Mouse (Mus musculus) limb, embryonic 11.5 days (tissue): ENCODE results near the gene Hoxb9. TPM values are rescaled to one million over a fixed set of nuclear protein-coding genes. Genes with fewer than 3 reads are reported as not detected.

Experiments
- ATAC-seq: fragments of 200-750 bp; cut with Nextera tagmentation; 2 replicates; pipeline ENCODE4 v1.8.0; 2017; ENCODE audit warnings: low read depth; ENCODE audit not compliant: insufficient number of reproducible peaks, low FRiP score, low TSS enrichment
- DNase-seq: peaks from one replicate; pipeline ENCODE4 v3.0.0-alpha.2; 2015; ENCODE audit warnings: low spot score
- H3K27ac ChIP-seq: fragments of 300-500 bp; sonication (generic); replicated peaks from 2 replicates; pipeline ENCODE4 v1.5.1; 2014; ENCODE audit warnings: low read depth, mild to moderate bottlenecking, low read length
- H3K27me3 ChIP-seq: fragments of 300-500 bp; sonication (generic); 2 replicates; pipeline ENCODE4 v1.6.1; 2014; ENCODE audit warnings: mild to moderate bottlenecking, low read length, mixed read lengths; ENCODE audit not compliant: control insufficient read depth, insufficient read depth
- H3K36me3 ChIP-seq: fragments of 300-500 bp; sonication (generic); 2 replicates; pipeline ENCODE4 v1.6.1; 2014; ENCODE audit warnings: mild to moderate bottlenecking, low read length, moderate library complexity, mixed read lengths; ENCODE audit not compliant: control insufficient read depth, insufficient read depth
- H3K4me1 ChIP-seq: fragments of 300-500 bp; sonication (generic); 2 replicates; pipeline ENCODE4 v1.6.1; 2014; ENCODE audit warnings: low read length, mixed read lengths; ENCODE audit not compliant: control insufficient read depth, insufficient read depth
- H3K4me2 ChIP-seq: fragments of 300-500 bp; sonication (generic); 2 replicates; pipeline ENCODE4 v1.6.1; 2014; ENCODE audit warnings: low read depth, mild to moderate bottlenecking, moderate library complexity; ENCODE audit not compliant: severe bottlenecking
- H3K4me3 ChIP-seq: fragments of 300-500 bp; sonication (generic); 2 replicates; pipeline ENCODE4 v1.5.1; 2014; ENCODE audit warnings: low read depth, low read length
- H3K9ac ChIP-seq: fragments of 300-500 bp; sonication (generic); 2 replicates; pipeline ENCODE4 v1.6.1; 2014; ENCODE audit warnings: mild to moderate bottlenecking, low read length
- H3K9me3 ChIP-seq: fragments of 300-500 bp; sonication (generic); 2 replicates; pipeline ENCODE4 v1.6.1; 2016; ENCODE audit warnings: low read length; ENCODE audit not compliant: control insufficient read depth
- WGBS: fragments of 180-500 bp; shearing (Covaris S2); extraction: QIAGEN DNeasy Blood & Tissue Kit; methylation state at CpG from one replicate; pipeline ENCODE4 v1.1.7; 2014; 5-methylcytosine and 5-hydroxymethylcytosine counted together
- polyA plus RNA-seq: library from polyadenylated mRNA; unstranded; fragments of >200 nt; fragmentation: Nextera tagmentation; extraction: Ambion mirVana; gene quantifications from 2 replicates; pipeline ENCODE4 v1.2.1, GENCODE M21; 2014

Hoxb9 gene
- polyA plus RNA-seq, 1 experiment from 2014 or later, result 1.8 TPM

- WGBS, result 2% methylated on average over 11 of the region's 11 CpGs
- Histone ChIP-seq H3K4me1 (peaks cover 8% of the 10 kb centered on the region), H3K27me3 (peaks cover 75% of the 10 kb centered on the region), H3K9ac (no peak overlapping the region), H3K4me3 (no peak overlapping the region), H3K4me2 (peak overlapping the region; percentile 0; the same call in 1 of the 2 replicates), H3K9me3 (no peaks in the 10 kb centered on the region), H3K27ac (no peak overlapping the region), H3K36me3 (no peaks in the 10 kb centered on the region)
- no peak for ATAC-seq
- peak; percentile 37 for DNase-seq
Measured at GRCm38 (mm10) chr11:96254221-96254620, 17.0 kb upstream of the Hoxb9 start.

- Histone ChIP-seq H3K4me3 (no peak overlapping the region), H3K9ac (peak overlapping the region; percentile 22; the same call in 1 of the 2 replicates)
- ATAC-seq, result no peak
Measured at GRCm38 (mm10) chr11:96255111-96255995, 15.9 kb upstream of the Hoxb9 start.

GRCm38 (mm10) chr11:96255996-96256445 is 15.2 kb upstream of the Hoxb9 start:
- ATAC-seq (no peak), DNase-seq (peak; percentile 47)
- Histone ChIP-seq H3K9me3 (no peaks in the 10 kb centered on the region), H3K4me2 (no peak overlapping the region; the same call in 1 of the 2 replicates), H3K9ac (no peak overlapping the region), H3K27me3 (peaks cover 80% of the 10 kb centered on the region), H3K4me1 (peaks cover 16% of the 10 kb centered on the region), H3K36me3 (no peaks in the 10 kb centered on the region), H3K4me3 (no peak overlapping the region), H3K27ac (no peak overlapping the region)
- 2% methylated on average over 14 of the region's 14 CpGs for WGBS

More at GRCm38 (mm10) chr11:96255111-96255995, 15.9 kb upstream of the Hoxb9 start:
- H3K4me2 ChIP-seq, result peak overlapping the region; percentile 18
- H3K4me1 ChIP-seq, result peaks cover 12% of the 10 kb centered on the region
- H3K36me3 ChIP-seq, result no peaks in the 10 kb centered on the region
- no peak overlapping the region for H3K27ac ChIP-seq
- H3K9me3 ChIP-seq, result no peaks in the 10 kb centered on the region
- peaks cover 80% of the 10 kb centered on the region for H3K27me3 ChIP-seq
- DNase-seq, result peak; percentile 55
- 1% methylated on average over 39 of the region's 39 CpGs for WGBS

GRCm38 (mm10) chr11:96257141-96257540 is 14.1 kb upstream of the Hoxb9 start:
- peaks cover 16% of the 10 kb centered on the region for H3K4me1 ChIP-seq

GRCm38 (mm10) chr11:96259038-96259437 is 12.2 kb upstream of the Hoxb9 start:
- Histone ChIP-seq H3K4me1 (peaks cover 13% of the 10 kb centered on the region), H3K9ac (no peak overlapping the region), H3K27ac (no peak overlapping the region), H3K4me3 (no peak overlapping the region), H3K4me2 (no peak overlapping the region), H3K27me3 (peaks cover 82% of the 10 kb centered on the region), H3K9me3 (no peaks in the 10 kb centered on the region), H3K36me3 (no peaks in the 10 kb centered on the region)
- ATAC-seq, result no peak
- peak; percentile 28 for DNase-seq
- WGBS, result 7% methylated on average over 2 of the region's 2 CpGs

More at GRCm38 (mm10) chr11:96257141-96257540, 14.1 kb upstream of the Hoxb9 start:
- H3K4me3 ChIP-seq, result no peak overlapping the region
- peaks cover 77% of the 10 kb centered on the region for H3K27me3 ChIP-seq
- H3K4me2 ChIP-seq, result no peak overlapping the region
- no peak for ATAC-seq
- 28% methylated on average over 2 of the region's 2 CpGs for WGBS
- no peaks in the 10 kb centered on the region for H3K36me3 ChIP-seq
- H3K9me3 ChIP-seq, result no peaks in the 10 kb centered on the region
- DNase-seq, result no peak
- no peak overlapping the region for H3K27ac ChIP-seq
- no peak overlapping the region for H3K9ac ChIP-seq

- H3K27me3 ChIP-seq, result peaks cover 82% of the 10 kb centered on the region
- no peak overlapping the region for H3K4me2 ChIP-seq
- no peaks in the 10 kb centered on the region for H3K9me3 ChIP-seq
- no peak overlapping the region for H3K27ac ChIP-seq
- ATAC-seq (no peak), DNase-seq (no peak)
- H3K9ac ChIP-seq, result no peak overlapping the region
- 5% methylated on average over 1 of the region's 1 CpGs for WGBS
- H3K4me3 ChIP-seq, result no peak overlapping the region
- no peaks in the 10 kb centered on the region for H3K36me3 ChIP-seq
- peaks cover 13% of the 10 kb centered on the region for H3K4me1 ChIP-seq
Measured at GRCm38 (mm10) chr11:96259511-96259910, 11.7 kb upstream of the Hoxb9 start.

GRCm38 (mm10) chr11:96260310-96260970 is 10.8 kb upstream of the Hoxb9 start:
- H3K9ac ChIP-seq, result no peak overlapping the region
- no peaks in the 10 kb centered on the region for H3K36me3 ChIP-seq
- ATAC-seq (no peak), DNase-seq (peak; percentile 75)
- H3K27ac ChIP-seq, result no peak overlapping the region
- WGBS, result 1% methylated on average over 23 of the region's 23 CpGs
- H3K4me2 ChIP-seq, result peak overlapping the region; percentile 22; the same call in 1 of the 2 replicates
- no peak overlapping the region for H3K4me3 ChIP-seq
- peaks cover 13% of the 10 kb centered on the region for H3K4me1 ChIP-seq
- H3K27me3 ChIP-seq, result peaks cover 76% of the 10 kb centered on the region
- H3K9me3 ChIP-seq, result no peaks in the 10 kb centered on the region

- WGBS, result under 1% methylated on average over 24 of the region's 24 CpGs
- Histone ChIP-seq H3K27me3 (peaks cover 73% of the 10 kb centered on the region), H3K4me2 (no peak overlapping the region), H3K9ac (no peak overlapping the region), H3K9me3 (no peaks in the 10 kb centered on the region), H3K36me3 (no peaks in the 10 kb centered on the region), H3K4me3 (no peak overlapping the region), H3K27ac (no peak overlapping the region), H3K4me1 (peaks cover 10% of the 10 kb centered on the region)
- ATAC-seq (no peak), DNase-seq (peak; percentile 93)
Measured at GRCm38 (mm10) chr11:96261323-96261890, 9.8 kb upstream of the Hoxb9 start.
